8 mouse cellular contexts compared by ENCODE assay signal in the genomic region with DNA sequence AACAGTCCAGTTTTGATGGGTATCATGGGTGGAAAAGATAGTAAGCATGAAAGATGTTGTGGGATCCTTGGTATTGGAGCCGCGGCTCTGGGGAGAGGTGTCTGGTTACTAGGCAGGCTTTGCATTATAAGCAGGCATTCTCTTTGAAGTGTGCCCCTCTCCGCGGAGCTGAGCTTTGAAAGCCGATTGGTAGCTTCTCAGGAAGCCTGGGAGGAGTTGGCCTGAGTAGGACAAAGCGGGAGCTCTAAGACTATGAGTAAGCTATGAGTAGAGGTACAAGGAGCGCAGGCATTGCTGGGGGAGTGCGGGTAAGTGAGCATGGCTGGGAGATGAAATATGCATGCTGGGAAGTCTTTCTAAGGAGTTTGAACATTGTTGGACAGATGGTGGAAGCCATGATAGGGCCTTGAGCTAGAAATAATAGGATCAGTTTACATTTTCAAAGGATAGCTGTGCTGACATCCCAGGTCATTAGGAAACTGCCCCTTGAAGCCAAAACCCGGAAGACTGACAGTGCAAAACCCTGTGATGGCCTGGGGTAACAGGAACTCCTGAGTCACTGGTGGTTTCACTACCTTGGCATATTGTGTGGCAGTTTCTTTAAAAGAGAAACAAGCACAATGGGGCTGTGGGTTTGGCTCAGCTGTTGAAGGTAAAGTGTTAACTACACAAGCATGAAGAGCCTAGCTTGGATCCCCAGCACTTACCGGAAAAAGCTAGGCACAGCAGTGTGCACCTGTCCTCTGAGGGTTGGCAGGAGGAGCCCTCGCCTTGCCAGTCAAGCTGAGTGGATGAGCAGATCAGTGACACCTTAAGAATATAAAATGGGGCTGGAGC. TPM values are rescaled to one million over a fixed set of nuclear protein-coding genes. Genes with fewer than 3 reads are reported as not detected.
A peak's percentile ranks its signal among the peaks of the same experiment; 100 is the strongest.
DNase-seq lines count a peak whose midpoint lies in the region; ATAC-seq lines count a peak whose summit lies in the region.

No protein-coding gene starts in this region.

- peaks cover 10% of the 10 kb centered on the region for H3K4me1 ChIP-seq in heart, embryonic 12.5 days (replicated peaks)
- H3K4me1 ChIP-seq in neural tube, embryonic 12.5 days, result peaks cover 6% of the 10 kb centered on the region; the same call in 1 of the 2 replicates

- peak overlapping the region; percentile 56 for H3K4me2 ChIP-seq in heart, embryonic 12.5 days
- H3K4me2 ChIP-seq in neural tube, embryonic 12.5 days (replicated peaks), result peak overlapping the region; percentile 51

- no peaks in the 10 kb centered on the region for H3K27me3 ChIP-seq in heart, embryonic 12.5 days (replicated peaks)
- no peaks in the 10 kb centered on the region for H3K27me3 ChIP-seq in neural tube, embryonic 12.5 days (replicated peaks)

- H3K4me3 ChIP-seq in heart, embryonic 12.5 days, result peak overlapping the region; percentile 15; the same call in 1 of the 2 replicates
- 0 out of 2 replicates have a peak overlapping the region, but pooled peaks have one; percentile 5 for H3K4me3 ChIP-seq in neural tube, embryonic 12.5 days

- H3K36me3 ChIP-seq in heart, embryonic 12.5 days, result peaks cover 12% of the 10 kb centered on the region
- peaks cover 3% of the 10 kb centered on the region; the same call in 1 of the 2 replicates for H3K36me3 ChIP-seq in neural tube, embryonic 12.5 days

- 26% methylated on average over 11 of the region's 11 CpGs for WGBS in heart, embryonic 12.5 days
- 19% methylated on average over 11 of the region's 11 CpGs for WGBS in neural tube, embryonic 12.5 days

- no peaks in the 10 kb centered on the region for H3K9me3 ChIP-seq in heart, embryonic 12.5 days (replicated peaks)
- no peaks in the 10 kb centered on the region for H3K9me3 ChIP-seq in neural tube, embryonic 12.5 days

- no peak overlapping the region for H3K27ac ChIP-seq in heart, embryonic 12.5 days (ENCODE audit: poor library complexity, severe bottlenecking)
- H3K27ac ChIP-seq in neural tube, embryonic 12.5 days, result no peak overlapping the region

- no peak for DNase-seq in heart, postnatal 4 days
- DNase-seq in CD4-positive helper T cell, adult 2 months (ENCODE audit: low read depth, low spot score), result peak; percentile 15
- peak; percentile 58 for DNase-seq in liver
- no peak for DNase-seq in frontal cortex, postnatal 36 days (ENCODE audit: low spot score in 2 of 2)
- DNase-seq in spleen, adult 18-20 months, result no peak

- H3K9ac ChIP-seq in heart, embryonic 12.5 days, result no peak overlapping the region
- H3K9ac ChIP-seq in neural tube, embryonic 12.5 days, result 0 out of 2 replicates have a peak overlapping the region, but pooled peaks have one; percentile 17

- ATAC-seq in heart, embryonic 12.5 days (ENCODE audit: insufficient number of reproducible peaks, low FRiP score), result no peak
- peak; percentile 27 for ATAC-seq in erythroblast, adult 5-6 weeks (replicated peaks; ENCODE audit: low FRiP score, poor library complexity, severe bottlenecking)
- 0 out of 2 replicates have a peak, but pooled peaks have one; percentile 15 for ATAC-seq in neural tube, embryonic 12.5 days (ENCODE audit: low FRiP score, low read depth)

RNA-seq across cellular contexts. Expression of gene Zfand4, which starts 2.5 kb away (rescaled TPM):
- 4.5 and 5.3 TPM in 2 replicates for polyA plus RNA-seq in heart, embryonic 12.5 days (2016; fragmentation: Nextera tagmentation; extraction: Ambion mirVana)
- 1 to 10 TPM; 6.0 to 7.5 TPM for total RNA-seq in heart, postnatal 4 days (2021)
- total RNA-seq in erythroblast, adult 5-6 weeks (2015; ENCODE audit: low replicate concordance), result 3.8 and 17.6 TPM in 2 replicates
- 8.4 and 25.7 TPM in 2 replicates for total RNA-seq in erythroblast, adult 5-6 weeks (2017; ENCODE audit: low replicate concordance)
- 6.5 and 7.1 TPM in 2 replicates for polyA plus RNA-seq in neural tube, embryonic 12.5 days (2016; fragmentation: Nextera tagmentation; extraction: Ambion mirVana)

RNA-seq across cellular contexts. Expression of gene Washc2, which starts 58.7 kb away (rescaled TPM):
- polyA plus RNA-seq in heart, embryonic 12.5 days (2016; fragmentation: Nextera tagmentation; extraction: Ambion mirVana), result 39.6 and 42.1 TPM in 2 replicates
- total RNA-seq in heart, postnatal 4 days (2021), result 10 to 100 TPM; 35.9 to 36.0 TPM
- 26.1 and 30.7 TPM in 2 replicates for total RNA-seq in erythroblast, adult 5-6 weeks (2015; ENCODE audit: low replicate concordance)
- total RNA-seq in erythroblast, adult 5-6 weeks (2017; ENCODE audit: low replicate concordance), result 18.5 and 21.6 TPM in 2 replicates
- 63.2 and 72.0 TPM in 2 replicates for polyA plus RNA-seq in neural tube, embryonic 12.5 days (2016; fragmentation: Nextera tagmentation; extraction: Ambion mirVana)

Comparison
In these comparisons a context has a peak if more than half of its experiments do, and no peak if none do; other contexts are left out.
1. DNase-seq: peak in CD4-positive helper T cell, adult 2 months (single experiment) and liver (single experiment); none in heart, postnatal 4 days (single experiment), frontal cortex, postnatal 36 days (0 of 2) and spleen, adult 18-20 months (0 of 2).